Mouse (Mus musculus): ENCODE results near the gene Nav2. TPM values are rescaled to one million over a fixed set of nuclear protein-coding genes. Genes with fewer than 3 reads are reported as not detected.

The Nav2 gene
- total and polyA plus RNA-seq, 2 experiments from 2014 or later = 16.3 to 44.0 TPM

DNA sequence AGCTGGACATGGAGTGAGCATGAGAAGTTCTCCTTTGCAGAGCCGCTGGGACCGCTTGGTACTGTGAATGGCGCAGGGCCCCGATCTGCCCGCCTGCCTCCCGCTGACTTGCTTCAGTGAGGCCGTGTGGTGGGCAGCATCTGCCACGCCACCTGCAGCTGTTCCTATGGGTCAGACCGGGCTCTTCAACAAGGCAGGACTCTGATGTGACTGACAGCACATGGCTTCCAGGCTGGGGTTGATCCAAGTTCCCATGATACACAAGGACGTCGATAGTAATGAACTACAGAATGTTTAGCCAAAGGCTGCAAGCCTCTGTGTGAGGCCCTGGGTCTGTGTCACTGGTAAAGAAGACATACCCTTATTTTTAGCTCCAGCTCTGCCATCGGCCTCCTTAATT lies 507.2 kb downstream of the Nav2 start:
- peaks cover 29% of the 10 kb centered on the region for H3K36me3 ChIP-seq (ENCODE audit: insufficient read depth)
- WGBS = 84% methylated on average over 12 of the region's 12 CpGs
- ATAC-seq (no peak), DNase-seq (no peak)
- no peak overlapping the region for H3K4me2 ChIP-seq (ENCODE audit: low read depth)
- H3K9ac ChIP-seq = no peak overlapping the region
- H3K27me3 ChIP-seq (ENCODE audit: insufficient read depth, low read length) = no peaks in the 10 kb centered on the region
- TF ChIP-seq CTCF (IDR thresholded peaks at IDR 0.05; ENCODE audit: low read depth) = no peak
- H3K4me3 ChIP-seq (ENCODE audit: low read depth, low read length) = no peak overlapping the region
- H3K27ac ChIP-seq (ENCODE audit: low read depth, low read length) = no peak overlapping the region
- 0 out of 2 replicates have a peak, but pooled peaks cover 3% of the 10 kb centered on the region for H3K4me1 ChIP-seq (ENCODE audit: insufficient read depth)
- H3K9me3 ChIP-seq (ENCODE audit: low read length) = no peaks in the 10 kb centered on the region

DNA sequence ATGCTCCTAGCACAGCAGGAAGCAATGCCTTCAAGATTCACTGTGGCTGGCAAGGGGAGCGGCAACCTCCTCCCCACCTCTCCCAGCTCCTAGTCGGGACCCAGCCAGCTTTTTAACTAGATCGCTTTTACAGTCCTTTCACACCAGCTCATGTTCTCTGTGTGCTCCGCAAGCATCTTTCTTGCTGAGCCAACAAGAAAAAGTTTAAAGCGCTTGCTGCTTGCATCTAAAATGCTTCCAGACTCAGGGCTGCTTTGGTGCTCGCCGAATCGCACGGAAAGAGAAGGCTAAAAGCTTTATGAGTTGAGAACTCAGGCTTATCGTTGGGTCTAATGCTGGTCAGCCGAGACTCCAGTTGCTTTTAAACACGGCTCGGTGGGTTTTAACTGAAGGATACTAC lies 510.3 kb downstream of the Nav2 start:
- Histone ChIP-seq H3K9ac (no peak overlapping the region), H3K27me3 (ENCODE audit: insufficient read depth, low read length) (no peaks in the 10 kb centered on the region), H3K9me3 (ENCODE audit: low read length) (no peaks in the 10 kb centered on the region), H3K36me3 (ENCODE audit: insufficient read depth) (peaks cover 32% of the 10 kb centered on the region; the same call in 1 of the 2 replicates), H3K4me2 (ENCODE audit: low read depth) (no peak overlapping the region), H3K27ac (ENCODE audit: low read depth, low read length) (no peak overlapping the region), H3K4me1 (ENCODE audit: insufficient read depth) (0 out of 2 replicates have a peak, but pooled peaks cover 3% of the 10 kb centered on the region), H3K4me3 (ENCODE audit: low read depth, low read length) (no peak overlapping the region)
- TF ChIP-seq CTCF (IDR thresholded peaks at IDR 0.05; ENCODE audit: low read depth) = no peak
- 64% methylated on average over 13 of the region's 13 CpGs for WGBS
- DNase-seq (no peak), ATAC-seq (peak; percentile 42; the same call in 1 of the 2 replicates)

DNA sequence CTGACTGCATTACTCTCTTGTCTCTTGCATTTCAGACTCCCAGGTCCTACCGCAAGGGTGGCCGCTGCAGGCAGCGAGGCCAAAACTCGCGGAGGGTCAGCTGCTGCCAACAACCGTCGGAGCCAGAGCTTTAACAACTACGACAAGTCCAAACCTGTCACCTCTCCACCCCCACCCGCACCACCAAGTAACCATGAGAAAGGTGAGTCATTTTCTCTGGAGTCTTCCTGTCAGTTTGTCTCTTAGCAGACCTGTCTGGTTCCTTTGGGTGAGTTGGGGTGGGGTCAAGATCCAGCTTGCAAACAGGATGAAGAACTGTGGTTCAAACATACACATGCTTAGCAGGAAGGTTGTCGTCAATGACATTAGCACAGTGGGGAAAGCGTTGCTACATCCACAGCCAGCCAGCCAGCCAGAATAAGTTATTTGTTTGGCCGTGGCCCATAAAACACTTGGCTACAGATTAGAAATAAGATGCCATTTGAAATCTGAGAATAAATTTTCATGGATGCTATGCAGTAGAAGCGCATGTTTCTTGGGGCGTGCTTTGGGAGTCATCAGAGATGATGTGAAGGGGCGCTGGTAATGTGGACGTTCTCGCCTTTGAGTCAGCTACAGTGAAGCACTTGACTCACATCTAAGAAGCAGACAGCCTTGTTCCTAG lies 511.8 kb downstream of the Nav2 start:
- Histone ChIP-seq H3K4me1 (ENCODE audit: insufficient read depth) (0 out of 2 replicates have a peak, but pooled peaks cover 3% of the 10 kb centered on the region), H3K4me2 (ENCODE audit: low read depth) (no peak overlapping the region), H3K36me3 (ENCODE audit: insufficient read depth) (peaks cover 27% of the 10 kb centered on the region; the same call in 1 of the 2 replicates), H3K27me3 (ENCODE audit: insufficient read depth, low read length) (no peaks in the 10 kb centered on the region), H3K9ac (no peak overlapping the region), H3K27ac (ENCODE audit: low read depth, low read length) (no peak overlapping the region), H3K9me3 (ENCODE audit: low read length) (no peaks in the 10 kb centered on the region), H3K4me3 (ENCODE audit: low read depth, low read length) (no peak overlapping the region)
- DNase-seq (peak; percentile 59), ATAC-seq (peak; percentile 40)
- TF ChIP-seq CTCF (IDR thresholded peaks at IDR 0.05; ENCODE audit: low read depth) = no peak
- WGBS = 77% methylated on average over 17 of the region's 17 CpGs

DNA sequence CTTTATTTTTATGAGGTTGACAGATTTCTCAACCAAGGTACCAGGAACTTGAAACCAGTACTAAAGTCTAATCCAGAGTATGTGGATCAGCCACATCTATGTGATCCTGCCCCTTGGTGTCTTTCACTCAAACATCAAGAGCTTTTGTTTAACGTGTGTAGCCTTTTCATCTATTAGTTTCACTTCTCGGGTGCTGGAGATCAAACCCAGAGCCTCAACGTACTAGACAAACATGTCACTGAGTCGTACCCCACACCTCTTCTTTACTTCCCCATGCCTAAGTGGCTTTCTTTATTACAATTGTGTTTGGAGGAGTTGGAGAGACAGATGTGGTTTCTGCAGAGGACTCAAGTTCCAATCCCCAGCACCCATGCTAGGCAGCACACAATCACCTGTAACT lies 512.7 kb downstream of the Nav2 start:
- no peak overlapping the region for H3K4me3 ChIP-seq (ENCODE audit: low read depth, low read length)
- no peak overlapping the region for H3K9ac ChIP-seq
- TF ChIP-seq CTCF (IDR thresholded peaks at IDR 0.05; ENCODE audit: low read depth) = no peak
- H3K27me3 ChIP-seq (ENCODE audit: insufficient read depth, low read length) = no peaks in the 10 kb centered on the region
- DNase-seq (no peak), ATAC-seq (no peak)
- H3K36me3 ChIP-seq (ENCODE audit: insufficient read depth) = peaks cover 25% of the 10 kb centered on the region; the same call in 1 of the 2 replicates
- WGBS = 71% methylated on average over 4 of the region's 4 CpGs
- H3K27ac ChIP-seq (ENCODE audit: low read depth, low read length) = no peak overlapping the region
- H3K4me2 ChIP-seq (ENCODE audit: low read depth) = no peak overlapping the region
- no peaks in the 10 kb centered on the region for H3K9me3 ChIP-seq (ENCODE audit: low read length)
- H3K4me1 ChIP-seq (ENCODE audit: insufficient read depth) = 0 out of 2 replicates have a peak, but pooled peaks cover 3% of the 10 kb centered on the region

DNA sequence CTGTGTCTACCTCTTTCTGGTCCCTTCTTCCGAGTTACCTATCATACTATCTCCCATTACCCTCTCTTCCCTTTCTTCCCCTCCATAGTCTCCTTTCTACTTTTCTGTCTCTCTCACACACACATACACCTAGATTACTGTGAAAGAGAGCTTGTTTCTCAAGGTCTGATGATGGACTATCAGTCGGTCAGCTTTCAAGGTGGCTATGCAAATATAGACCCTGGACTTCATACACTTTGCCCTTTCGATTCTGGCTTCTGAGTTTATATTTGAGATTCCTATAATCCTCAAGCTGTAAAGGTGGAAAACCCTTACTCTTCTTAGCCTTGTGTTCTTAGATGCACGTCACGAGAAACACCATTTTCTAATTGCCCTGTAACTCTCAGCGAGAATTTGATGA lies 515.4 kb downstream of the Nav2 start:
- Histone ChIP-seq H3K4me3 (ENCODE audit: low read depth, low read length) (no peak overlapping the region), H3K4me1 (ENCODE audit: insufficient read depth) (0 out of 2 replicates have a peak, but pooled peaks cover 3% of the 10 kb centered on the region), H3K9me3 (ENCODE audit: low read length) (no peaks in the 10 kb centered on the region), H3K27me3 (ENCODE audit: insufficient read depth, low read length) (no peaks in the 10 kb centered on the region), H3K27ac (ENCODE audit: low read depth, low read length) (no peak overlapping the region), H3K36me3 (ENCODE audit: insufficient read depth) (peaks cover 18% of the 10 kb centered on the region; the same call in 1 of the 2 replicates), H3K4me2 (ENCODE audit: low read depth) (no peak overlapping the region), H3K9ac (no peak overlapping the region)
- 93% methylated on average over 6 of the region's 6 CpGs for WGBS
- ATAC-seq (no peak), DNase-seq (no peak)
- no peak for TF ChIP-seq CTCF (IDR thresholded peaks at IDR 0.05; ENCODE audit: low read depth)

DNA sequence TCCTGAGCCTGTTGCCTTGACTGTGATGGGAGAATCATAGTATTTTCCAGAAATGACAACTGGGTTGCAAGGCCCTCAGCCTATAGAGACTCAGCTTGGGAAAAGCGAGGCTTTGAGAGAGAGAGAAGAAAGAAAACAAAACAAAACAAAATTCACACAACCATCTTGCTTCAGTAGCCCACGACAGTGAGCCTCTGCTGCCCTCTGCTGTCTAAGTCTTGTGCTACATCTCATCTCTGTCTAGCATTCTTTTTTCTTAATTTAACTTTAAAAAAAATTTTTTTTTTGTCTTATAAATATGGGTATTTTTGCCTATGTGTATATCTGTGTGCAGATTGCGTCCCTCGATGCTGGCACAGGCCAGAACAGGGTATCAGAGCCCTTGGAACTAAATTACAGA lies 517.5 kb downstream of the Nav2 start:
- peak overlapping the region; percentile 10; the same call in 1 of the 2 replicates for H3K27ac ChIP-seq (ENCODE audit: low read depth, low read length)

DNA sequence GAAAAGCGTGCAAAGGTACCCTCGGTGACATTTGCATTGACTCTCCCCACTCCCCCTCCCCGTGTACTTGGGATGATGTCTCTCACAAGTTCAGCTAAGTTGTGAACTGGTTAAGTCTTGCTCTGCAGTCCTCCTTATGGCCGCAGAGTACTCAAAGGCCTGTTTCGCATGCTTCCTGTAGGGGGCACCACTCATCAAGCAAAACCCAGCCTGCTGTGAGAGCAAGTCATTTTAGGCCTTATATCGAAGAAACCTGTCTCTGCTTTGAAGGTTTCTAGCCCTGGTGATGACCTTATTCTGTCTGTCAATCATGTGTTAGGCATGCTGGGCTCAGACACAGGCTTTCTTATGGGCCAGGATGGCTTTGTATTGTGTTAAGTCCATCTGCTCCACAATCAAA lies 519.3 kb downstream of the Nav2 start:
- Histone ChIP-seq H3K4me1 (ENCODE audit: insufficient read depth) (no peaks in the 10 kb centered on the region), H3K4me3 (ENCODE audit: low read depth, low read length) (no peak overlapping the region), H3K9ac (no peak overlapping the region), H3K9me3 (ENCODE audit: low read length) (no peaks in the 10 kb centered on the region), H3K27ac (ENCODE audit: low read depth, low read length) (no peak overlapping the region), H3K36me3 (ENCODE audit: insufficient read depth) (no peaks in the 10 kb centered on the region), H3K27me3 (ENCODE audit: insufficient read depth, low read length) (no peaks in the 10 kb centered on the region), H3K4me2 (ENCODE audit: low read depth) (no peak overlapping the region)
- ATAC-seq (no peak), DNase-seq (no peak)
- 52% methylated on average over 6 of the region's 6 CpGs for WGBS
- peak; percentile 75 for TF ChIP-seq CTCF (IDR thresholded peaks at IDR 0.05; ENCODE audit: low read depth)

More for the DNA sequence above, 517.5 kb downstream of the Nav2 start:
- DNase-seq = peak; percentile 84
- peaks cover 9% of the 10 kb centered on the region; the same call in 1 of the 2 replicates for H3K36me3 ChIP-seq (ENCODE audit: insufficient read depth)
- no peaks in the 10 kb centered on the region for H3K27me3 ChIP-seq (ENCODE audit: insufficient read depth, low read length)
- peak; percentile 82 for TF ChIP-seq CTCF (IDR thresholded peaks at IDR 0.05; ENCODE audit: low read depth)
- H3K4me1 ChIP-seq (ENCODE audit: insufficient read depth) = no peaks in the 10 kb centered on the region
- H3K4me3 ChIP-seq (ENCODE audit: low read depth, low read length) = no peak overlapping the region
- H3K9me3 ChIP-seq (ENCODE audit: low read length) = no peaks in the 10 kb centered on the region
- peak; percentile 51 for ATAC-seq
- H3K9ac ChIP-seq = no peak overlapping the region
- no peak overlapping the region for H3K4me2 ChIP-seq (ENCODE audit: low read depth)
- 35% methylated on average over 4 of the region's 4 CpGs for WGBS
